ENCODE assay signal across 10 mouse cellular contexts in genomic region chr13:56163751-56164150, GRCm38 (mm10). TPM values are rescaled to one million over a fixed set of nuclear protein-coding genes. Genes with fewer than 3 reads are reported as not detected.
A peak's percentile ranks its signal among the peaks of the same experiment; 100 is the strongest.
DNase-seq lines count a peak whose midpoint lies in the region; ATAC-seq and TF ChIP-seq lines count a peak whose summit lies in the region.
"Had no signal": no experiment of that assay in that cellular context is flagged by ENCODE, and none has a peak within 500 bp of the region (broad histone marks: within the 10 kb centered on the region; RNA-seq: fewer than 3 reads in every experiment).

No protein-coding gene starts in this region.

- DNase-seq in cerebellum, postnatal 25 days: peak; percentile 21 to 39
- no peak for DNase-seq in cerebellum, adult 8-10 months
- peak; percentile 22 for DNase-seq in adipocyte (ENCODE audit: low spot score)
- peak; percentile 70 for DNase-seq in gastrocnemius, postnatal 14 days
- no peak for DNase-seq in right cerebral cortex, adult 18-20 months
- DNase-seq in layer of hippocampus, adult 11-12 months (ENCODE audit: low spot score): no peak

- no peak overlapping the region for H3K4me3 ChIP-seq in limb, embryonic 13.5 days
- H3K4me3 ChIP-seq in intestine, postnatal 0 days (ENCODE audit: low read depth, low read length): no peak overlapping the region
- H3K4me3 ChIP-seq: forebrain, embryonic 15.5 days; midbrain, embryonic 10.5 days had no signal

- peak overlapping the region; percentile 47; the same call in 1 of the 2 replicates for H3K4me2 ChIP-seq in limb, embryonic 13.5 days (replicated peaks)
- no peak overlapping the region for H3K4me2 ChIP-seq in intestine, postnatal 0 days (replicated peaks; ENCODE audit: low read depth)
- H3K4me2 ChIP-seq: forebrain, embryonic 15.5 days had no signal

- H3K9me3 ChIP-seq in limb, embryonic 13.5 days: no peaks in the 10 kb centered on the region
- no peaks in the 10 kb centered on the region for H3K9me3 ChIP-seq in intestine, postnatal 0 days (ENCODE audit: control insufficient read depth)
- H3K9me3 ChIP-seq: forebrain, embryonic 15.5 days; midbrain, embryonic 10.5 days had no signal

- intact Hi-C loops in gastrocnemius, postnatal 14 days (cut with DNase I; ENCODE audit: low total_unique reads): no loop called here

- no peak for TF ChIP-seq CTCF in intestine, postnatal 0 days (IDR thresholded peaks at IDR 0.05; ENCODE audit: low read depth)

- peaks cover 87% of the 10 kb centered on the region for H3K4me1 ChIP-seq in limb, embryonic 13.5 days
- 0 out of 2 replicates have a peak, but pooled peaks cover 5% of the 10 kb centered on the region for H3K4me1 ChIP-seq in intestine, postnatal 0 days (replicated peaks; ENCODE audit: control insufficient read depth, insufficient read depth, low read length)

- WGBS in limb, embryonic 13.5 days: 15% methylated on average over 6 of the region's 6 CpGs
- 58% methylated on average over 6 of the region's 6 CpGs for WGBS in intestine, postnatal 0 days

- no peaks in the 10 kb centered on the region for H3K36me3 ChIP-seq in limb, embryonic 13.5 days
- H3K36me3 ChIP-seq in intestine, postnatal 0 days (ENCODE audit: control insufficient read depth, insufficient read depth): no peaks in the 10 kb centered on the region
- H3K36me3 ChIP-seq: forebrain, embryonic 15.5 days; midbrain, embryonic 10.5 days had no signal

- no peaks in the 10 kb centered on the region for H3K27me3 ChIP-seq in limb, embryonic 13.5 days
- no peaks in the 10 kb centered on the region for H3K27me3 ChIP-seq in intestine, postnatal 0 days (replicated peaks; ENCODE audit: control insufficient read depth, insufficient read depth, low read length)
- H3K27me3 ChIP-seq: forebrain, embryonic 15.5 days had no signal

- H3K27ac ChIP-seq in limb, embryonic 13.5 days: peak overlapping the region; percentile 93
- H3K27ac ChIP-seq in intestine, postnatal 0 days (ENCODE audit: low read depth, low read length): no peak overlapping the region
- H3K27ac ChIP-seq: forebrain, embryonic 15.5 days; midbrain, embryonic 10.5 days had no signal

- ATAC-seq in limb, embryonic 13.5 days (ENCODE audit: low FRiP score, low read depth): peak; percentile 39
- ATAC-seq in intestine, postnatal 0 days: no peak
- ATAC-seq: forebrain, embryonic 15.5 days had no signal

- H3K9ac ChIP-seq in limb, embryonic 13.5 days: no peak overlapping the region
- H3K9ac ChIP-seq in intestine, postnatal 0 days (ENCODE audit: low read depth, low read length): no peak overlapping the region
- H3K9ac ChIP-seq: forebrain, embryonic 15.5 days had no signal

RNA-seq across cellular contexts. Expression of gene Tifab, which starts 14.9 kb away (rescaled TPM):
- total RNA-seq in gastrocnemius, postnatal 14 days (2021): under 1 TPM; 0.31 to 0.44 TPM
- 1.5 and 1.7 TPM in 2 replicates for polyA plus RNA-seq in limb, embryonic 13.5 days (2015; fragmentation: Nextera tagmentation; extraction: Ambion mirVana)
- 3.3 and 3.4 TPM in 2 replicates for polyA plus RNA-seq in intestine, postnatal 0 days (2015; fragmentation: Nextera tagmentation; extraction: Ambion mirVana)

RNA-seq across cellular contexts. Expression of gene H2afy, which starts 27.6 kb away (rescaled TPM):
- total RNA-seq in gastrocnemius, postnatal 14 days (2021): 10 to 100 TPM; 60.8 to 61.3 TPM
- 422 and 433 TPM in 2 replicates for polyA plus RNA-seq in limb, embryonic 13.5 days (2015; fragmentation: Nextera tagmentation; extraction: Ambion mirVana)
- polyA plus RNA-seq in intestine, postnatal 0 days (2015; fragmentation: Nextera tagmentation; extraction: Ambion mirVana): 132 and 138 TPM in 2 replicates

Comparison
In these comparisons a context has a peak if more than half of its experiments do, and no peak if none do; other contexts are left out.
1. DNase-seq: peak in cerebellum, postnatal 25 days (2 of 2), adipocyte (single experiment) and gastrocnemius, postnatal 14 days (single experiment); none in cerebellum, adult 8-10 months (single experiment), right cerebral cortex, adult 18-20 months (single experiment) and layer of hippocampus, adult 11-12 months (single experiment).